Mouse (Mus musculus) adrenal gland, postnatal 4 days (tissue): ENCODE measurements around the gene Nod1. TPM values are rescaled to one million over a fixed set of nuclear protein-coding genes. Genes with fewer than 3 reads are reported as not detected.

Experiments
- DNase-seq, 2 experiments: peaks; one replicate each; pipeline ENCODE4 v3.0.0; 2021 to 2022; ENCODE audit warnings: low spot score in 2 of 2, mixed read lengths in 2 of 2
- total RNA-seq, 2 experiments: library from RNA; stranded (reverse); gene quantifications; 2 replicates each; pipeline ENCODE4 v1.2.3; 2021

Gene Nod1
- total RNA-seq, 2 experiments from 2014 or later: 9.1 to 9.8 TPM

- no peak for DNase-seq
These were observed 31.3 kb downstream of the Nod1 start for GRCm38 (mm10) chr6:54941149-54941548.

GRCm38 (mm10) chr6:54940126-54940525 lies 32.3 kb downstream of the Nod1 start:
- no peak for DNase-seq

- no peak for DNase-seq
These were observed 32.8 kb downstream of the Nod1 start for GRCm38 (mm10) chr6:54939631-54940030.

- no peak for DNase-seq
These were observed 35.9 kb downstream of the Nod1 start for GRCm38 (mm10) chr6:54936496-54936895.

GRCm38 (mm10) chr6:54934930-54935329 lies 37.5 kb downstream of the Nod1 start:
- no peak for DNase-seq

GRCm38 (mm10) chr6:54934313-54934712 lies 38.1 kb downstream of the Nod1 start:
- DNase-seq: no peak

- DNase-seq: no peak
These were observed 38.5 kb downstream of the Nod1 start for GRCm38 (mm10) chr6:54933866-54934265.

GRCm38 (mm10) chr6:54933216-54933615 lies 39.2 kb downstream of the Nod1 start:
- DNase-seq: no peak

- no peak for DNase-seq
These were observed 39.9 kb downstream of the Nod1 start for GRCm38 (mm10) chr6:54932526-54932925.

GRCm38 (mm10) chr6:54931641-54932040 lies 40.8 kb downstream of the Nod1 start:
- no peak for DNase-seq

- DNase-seq: no peak
These were observed 44.5 kb downstream of the Nod1 start for GRCm38 (mm10) chr6:54927946-54928345.

GRCm38 (mm10) chr6:54926899-54927298 lies 45.5 kb downstream of the Nod1 start:
- no peak for DNase-seq

GRCm38 (mm10) chr6:54925736-54926440 lies 46.5 kb downstream of the Nod1 start:
- no peak for DNase-seq

- no peak for DNase-seq
These were observed 47.9 kb downstream of the Nod1 start for GRCm38 (mm10) chr6:54924538-54924937.

- DNase-seq: no peak
These were observed 53.9 kb downstream of the Nod1 start for GRCm38 (mm10) chr6:54918521-54918920.

GRCm38 (mm10) chr6:54917523-54917922 lies 54.9 kb downstream of the Nod1 start:
- DNase-seq: no peak

- DNase-seq: no peak
These were observed 55.5 kb downstream of the Nod1 start for GRCm38 (mm10) chr6:54916941-54917340.

GRCm38 (mm10) chr6:54916163-54916562 lies 56.2 kb downstream of the Nod1 start:
- no peak for DNase-seq

- DNase-seq: no peak
These were observed 57.4 kb downstream of the Nod1 start for GRCm38 (mm10) chr6:54914977-54915376.

- no peak for DNase-seq
These were observed 66.1 kb downstream of the Nod1 start for GRCm38 (mm10) chr6:54906053-54907040.

GRCm38 (mm10) chr6:54902547-54902946 lies 69.9 kb downstream of the Nod1 start:
- DNase-seq: no peak

- DNase-seq: no peak
These were observed 72.2 kb downstream of the Nod1 start for GRCm38 (mm10) chr6:54900256-54900655.
